Mouse (Mus musculus) adrenal gland (tissue): Measurements from ENCODE around the gene Srrm4.

Experiments used
- intact Hi-C: fragments of 180-260 bp; cut with DNase I; formaldehyde crosslinking; loops from one replicate; pipeline ENCODE4 v1.15.1; 2025

Srrm4 gene

DNA sequence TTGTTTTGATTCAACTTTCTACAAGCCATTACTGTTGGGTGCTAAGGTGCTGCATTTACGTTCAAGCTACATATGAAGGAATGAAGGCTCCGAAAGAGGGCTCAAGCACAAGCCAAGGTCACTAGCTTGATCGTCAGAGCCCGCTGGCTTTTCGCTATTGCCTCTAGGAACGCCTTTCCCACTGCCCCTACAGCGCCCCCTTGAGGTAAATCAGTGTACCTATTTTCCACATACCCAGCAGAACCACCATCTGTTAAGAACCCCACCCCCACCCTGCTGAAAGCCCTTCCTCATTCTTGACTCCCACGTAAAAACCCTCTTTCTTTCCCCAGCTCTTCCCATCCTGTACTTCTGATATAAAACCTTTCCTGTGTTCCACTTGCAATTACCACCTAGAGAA is 35.0 kb downstream of the Srrm4 start:
- intact Hi-C loops, result no loop called here

DNA sequence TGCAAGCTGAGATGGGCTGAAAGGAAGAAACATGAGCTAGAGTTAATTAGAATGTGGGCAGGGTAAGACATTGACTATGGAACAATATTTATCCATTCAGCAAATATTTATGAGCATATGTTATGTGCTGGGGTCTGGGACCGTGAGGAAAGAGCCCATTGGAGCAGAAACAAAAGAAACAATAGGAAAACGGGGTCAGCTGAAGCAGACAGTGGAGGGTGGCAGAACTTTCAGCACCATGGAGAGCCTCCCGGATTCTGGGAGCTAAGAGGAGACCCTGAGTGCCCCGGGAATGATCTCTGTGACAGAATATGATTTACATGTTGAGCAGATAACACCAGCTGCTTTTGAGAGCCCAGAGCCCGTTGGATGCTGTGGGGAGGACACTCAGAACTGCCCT is 37.7 kb downstream of the Srrm4 start:
- intact Hi-C loops, result no loop called here

- intact Hi-C loops, result no loop called here
These were observed 38.5 kb downstream of the Srrm4 start for GRCm38 (mm10) chr5:116553106-116553505.

GRCm38 (mm10) chr5:116552584-116552983 is 39.0 kb downstream of the Srrm4 start:
- intact Hi-C loops, result no loop called here

DNA sequence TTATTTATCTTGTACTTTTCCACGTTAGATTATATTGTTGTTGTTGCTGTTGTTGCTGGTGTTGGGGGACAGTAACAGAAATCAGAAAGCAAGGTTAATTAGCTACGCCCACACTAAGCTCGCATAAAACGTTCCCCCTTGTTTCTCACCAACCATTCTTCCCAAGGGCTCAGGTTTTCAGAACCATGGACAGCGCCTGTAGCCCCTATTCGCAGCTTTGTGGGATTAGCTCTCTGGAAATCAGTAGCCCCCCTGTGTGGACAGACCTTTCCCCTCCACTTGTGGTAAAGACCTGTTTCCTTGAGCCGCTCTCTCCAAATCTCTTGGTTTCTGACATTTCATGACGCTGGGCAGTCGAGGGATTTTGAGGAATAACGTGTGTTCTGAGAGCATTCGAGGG is 45.9 kb downstream of the Srrm4 start:
- intact Hi-C loops, result no loop called here

GRCm38 (mm10) chr5:116542317-116542716 is 49.3 kb downstream of the Srrm4 start:
- intact Hi-C loops, result loop anchor here (5.0 kb wide), 2 partner anchors 50 to 310 kb away; partner anchors contain the start of gene Srrm4

DNA sequence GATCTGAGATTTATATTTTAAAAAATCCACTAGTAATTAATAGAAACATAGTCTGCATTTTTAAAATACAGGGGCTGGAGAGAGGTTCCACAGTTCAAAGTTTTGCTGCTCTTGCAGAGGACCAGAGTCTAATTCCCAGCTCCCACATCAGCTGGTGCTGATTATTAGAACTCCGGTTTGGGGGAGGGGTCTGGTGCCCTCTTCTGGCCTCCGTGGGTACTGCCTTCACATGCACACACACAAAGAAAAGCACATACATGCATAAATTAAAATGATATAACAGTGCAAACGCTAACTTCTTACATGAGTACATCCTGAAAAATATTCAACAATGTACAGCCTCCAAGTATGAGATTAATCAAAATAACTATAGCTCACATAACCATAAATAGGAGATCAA is 50.5 kb downstream of the Srrm4 start:
- intact Hi-C loops, result loop anchor here (5.0 kb wide), 2 partner anchors 51 to 309 kb away; partner anchors contain the start of gene Srrm4

DNA sequence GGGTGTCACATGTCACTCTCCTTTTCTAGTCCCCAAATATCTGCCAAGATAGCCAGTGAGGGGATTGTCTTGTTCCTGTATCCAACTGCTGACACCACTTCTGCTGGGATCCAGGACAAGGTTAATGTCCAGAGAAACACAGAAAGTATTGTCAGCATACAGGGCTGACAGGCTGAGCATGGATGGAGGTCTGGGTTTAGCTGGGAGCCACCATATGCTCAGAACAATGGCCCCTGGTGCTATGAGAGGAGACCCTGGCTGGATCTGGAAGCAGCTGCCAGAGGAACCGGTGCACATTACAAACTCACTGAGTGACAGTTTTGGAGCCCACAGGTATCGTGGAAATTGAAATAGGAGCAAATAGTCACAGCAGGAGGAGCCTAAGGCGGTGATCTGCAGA is 52.3 kb downstream of the Srrm4 start:
- intact Hi-C loops, result no loop called here

DNA sequence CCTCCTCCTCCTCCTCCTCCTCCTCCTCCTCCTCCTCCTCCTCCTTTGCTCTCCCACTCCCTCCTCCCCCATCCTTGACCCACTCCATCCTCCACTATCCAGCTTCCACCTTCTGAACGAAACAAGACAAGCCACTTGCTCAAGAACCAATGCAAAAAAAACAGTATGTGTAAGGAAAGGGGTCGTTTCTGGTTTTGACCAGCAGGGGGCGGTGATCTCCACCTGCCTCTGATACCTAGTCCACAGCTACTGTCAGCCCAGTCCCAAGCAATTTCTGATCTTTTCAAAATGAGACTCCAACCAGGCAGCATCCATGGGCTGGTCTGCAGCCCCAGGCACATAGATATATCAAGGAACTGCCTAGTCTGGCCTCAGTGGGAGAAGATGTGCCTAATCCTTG is 53.1 kb downstream of the Srrm4 start:
- intact Hi-C loops, result no loop called here

- intact Hi-C loops, result no loop called here
These were observed 65.3 kb downstream of the Srrm4 start for GRCm38 (mm10) chr5:116526324-116526723.

DNA sequence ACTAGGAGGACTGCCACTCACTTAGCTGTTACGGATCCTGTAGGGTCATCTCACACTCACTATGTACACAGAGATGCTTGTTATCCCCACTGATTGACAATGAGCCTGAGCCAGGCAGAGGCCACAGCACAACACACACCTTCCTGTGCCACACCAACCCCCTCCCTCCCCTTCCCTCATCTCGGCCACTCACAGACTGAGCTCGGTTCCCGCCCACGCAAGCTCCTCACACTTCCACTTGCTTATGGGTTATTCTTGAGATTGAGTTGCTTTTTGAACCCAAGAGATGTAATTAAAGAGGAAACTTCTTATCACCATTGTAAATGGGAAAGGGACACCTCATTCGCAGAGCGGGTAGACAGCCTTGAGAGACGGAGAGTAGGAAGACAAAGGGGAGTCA is 66.3 kb downstream of the Srrm4 start:
- intact Hi-C loops, result no loop called here

DNA sequence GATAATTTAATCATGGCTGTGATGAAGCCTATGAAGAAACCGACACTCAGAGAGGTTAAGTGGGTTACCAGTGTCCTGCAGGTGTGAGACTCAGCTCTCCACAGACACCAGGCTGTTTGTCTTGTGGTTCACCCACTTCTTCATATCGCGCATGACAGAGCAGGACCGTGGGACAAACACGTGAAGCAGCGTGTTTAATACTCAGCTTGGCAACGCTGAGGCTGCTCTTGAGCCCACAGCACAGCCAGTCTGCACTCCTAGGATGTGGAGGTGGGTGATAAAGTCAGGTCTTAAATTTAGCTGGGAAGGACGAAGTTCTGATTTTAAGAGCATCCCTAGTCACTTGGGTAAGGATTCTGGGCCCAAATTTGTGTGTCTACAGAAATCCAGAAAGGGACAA is 68.1 kb downstream of the Srrm4 start:
- intact Hi-C loops, result no loop called here

DNA sequence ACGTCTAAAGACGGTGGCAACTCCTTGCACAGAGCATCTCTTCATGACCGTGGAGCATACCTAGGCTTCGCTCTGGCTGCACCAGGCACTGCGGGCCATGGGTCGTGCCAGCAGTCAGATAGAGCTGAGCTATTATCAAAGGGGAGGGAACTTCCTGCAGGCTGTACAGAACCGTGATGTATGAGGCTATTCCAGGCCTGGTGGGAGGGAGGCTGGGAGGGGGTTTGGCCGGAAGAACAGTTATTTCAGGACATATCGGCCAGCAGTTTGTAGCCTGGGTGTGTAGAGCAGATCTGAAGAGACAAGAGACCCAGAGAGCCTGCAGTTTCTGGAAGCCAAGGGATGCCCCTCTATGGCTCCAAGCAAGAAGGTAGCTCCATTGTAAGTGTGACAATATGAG is 68.5 kb downstream of the Srrm4 start:
- intact Hi-C loops, result no loop called here

DNA sequence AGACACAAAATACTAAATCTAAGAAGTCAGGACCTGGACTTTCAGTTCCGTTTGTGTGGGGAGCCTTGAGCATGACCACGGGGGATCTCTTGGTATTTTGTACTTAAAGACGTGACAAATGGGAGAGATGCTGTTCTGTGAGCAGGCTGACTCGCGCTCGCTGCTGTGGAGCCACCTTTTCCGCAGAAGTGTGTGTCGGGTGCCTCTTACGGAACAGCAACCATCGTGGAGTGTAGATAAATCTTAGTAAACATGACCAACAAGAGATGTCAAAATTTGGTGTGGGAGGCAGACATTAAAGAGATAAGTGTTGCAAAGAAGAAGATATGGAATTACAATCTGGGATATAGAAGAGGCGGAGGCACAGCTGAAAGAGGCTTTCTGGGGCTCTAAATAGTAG is 69.3 kb downstream of the Srrm4 start:
- intact Hi-C loops, result no loop called here

DNA sequence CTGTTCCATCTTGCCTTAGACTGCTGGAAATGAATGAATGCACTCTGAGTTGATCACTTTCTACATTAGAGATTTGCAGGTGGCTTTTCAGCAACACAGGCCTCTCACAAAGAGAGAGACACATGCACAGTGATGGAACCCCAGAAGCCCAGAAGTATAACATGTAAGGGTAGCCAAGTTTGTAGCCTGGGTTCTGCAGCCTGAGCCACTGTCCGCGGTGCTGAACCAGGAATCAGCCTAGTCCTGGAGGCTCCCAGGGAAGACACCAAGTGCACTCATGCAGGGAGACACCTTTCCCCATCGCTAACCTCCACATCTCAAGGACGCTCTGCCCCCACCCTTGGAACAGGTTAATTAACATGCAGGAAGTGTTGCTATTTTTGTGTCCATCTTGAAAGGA is 73.6 kb downstream of the Srrm4 start:
- intact Hi-C loops, result no loop called here

DNA sequence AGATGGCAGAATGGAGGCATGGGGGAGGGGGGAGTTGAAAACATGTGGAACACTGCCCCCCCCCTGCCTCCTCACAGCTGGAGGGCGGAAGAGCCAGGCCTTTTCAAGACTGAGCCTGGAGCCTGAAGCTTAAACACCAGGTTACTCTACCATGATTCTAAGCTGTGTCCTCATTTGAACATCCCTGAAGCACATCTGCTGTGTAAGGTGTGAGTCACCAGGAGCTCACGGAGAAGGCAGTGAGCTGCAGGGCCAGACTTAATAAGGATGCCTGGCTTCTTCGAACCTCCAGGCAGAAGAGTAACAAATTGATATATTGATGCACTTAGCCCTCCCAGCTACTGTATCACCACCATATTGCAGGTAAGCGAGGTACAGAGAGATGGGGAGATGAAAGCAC is 79.5 kb downstream of the Srrm4 start:
- intact Hi-C loops, result no loop called here

DNA sequence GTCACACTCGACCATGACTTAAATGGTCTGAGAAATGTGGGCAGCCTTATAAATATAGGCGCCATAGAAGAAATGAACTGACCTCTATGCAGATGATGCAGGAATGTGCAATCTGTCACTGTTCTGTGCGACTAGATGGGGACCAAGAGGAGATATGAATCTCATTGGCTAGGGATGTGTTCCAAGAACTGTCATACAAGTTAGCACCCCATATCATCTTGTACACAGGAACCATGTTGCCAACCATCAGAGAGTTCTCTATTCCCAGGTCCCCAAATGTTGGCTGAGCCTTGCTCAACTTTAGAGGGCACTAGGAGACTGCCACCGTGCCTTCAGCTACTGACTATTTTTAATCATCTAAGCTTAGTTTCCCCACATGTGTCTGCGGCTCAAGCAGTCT is 81.4 kb downstream of the Srrm4 start:
- intact Hi-C loops, result no loop called here

GRCm38 (mm10) chr5:116501342-116501741 is 90.3 kb downstream of the Srrm4 start:
- intact Hi-C loops, result no loop called here

- intact Hi-C loops, result no loop called here
These were observed 92.6 kb downstream of the Srrm4 start for GRCm38 (mm10) chr5:116498880-116499640.

GRCm38 (mm10) chr5:116497866-116498265 is 93.8 kb downstream of the Srrm4 start:
- intact Hi-C loops, result no loop called here

DNA sequence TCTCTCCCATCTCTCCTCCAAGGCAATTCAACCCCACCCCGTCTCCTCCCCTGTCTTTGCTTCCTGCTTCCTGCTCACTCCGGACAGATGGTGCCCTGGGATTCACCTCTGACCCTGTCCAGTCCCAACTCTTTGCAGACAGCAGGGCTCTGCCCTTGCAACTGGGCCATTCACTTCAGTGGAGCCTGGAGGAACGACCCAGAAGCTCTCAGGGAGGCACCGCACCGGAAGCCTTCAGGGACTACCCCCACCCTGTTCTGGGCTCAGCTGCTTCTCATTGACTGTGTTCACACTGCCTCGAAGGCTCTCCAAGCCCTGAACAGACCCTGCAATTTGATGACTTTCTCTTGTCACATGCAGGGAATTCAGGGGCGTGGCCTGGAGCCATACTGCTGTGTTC is 94.4 kb downstream of the Srrm4 start:
- intact Hi-C loops, result no loop called here

DNA sequence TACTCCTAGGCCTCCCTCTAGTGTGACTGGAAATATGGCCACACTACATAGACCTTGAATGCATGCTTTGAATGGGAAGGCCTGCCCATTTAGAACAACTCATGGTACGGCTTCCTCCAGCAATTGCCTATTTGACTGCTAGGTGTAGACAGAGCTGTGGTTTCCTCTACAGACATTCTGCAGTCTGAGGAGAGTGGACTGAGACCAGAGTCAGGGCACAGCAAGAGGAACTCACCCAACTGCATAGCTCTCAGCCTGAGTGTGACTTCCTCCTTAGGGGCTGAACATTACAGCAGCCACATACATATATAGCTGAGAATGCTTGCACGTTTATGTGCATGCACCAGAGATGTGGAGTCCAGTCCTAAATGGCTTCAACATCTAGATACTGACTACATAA is 94.9 kb downstream of the Srrm4 start:
- intact Hi-C loops, result no loop called here

DNA sequence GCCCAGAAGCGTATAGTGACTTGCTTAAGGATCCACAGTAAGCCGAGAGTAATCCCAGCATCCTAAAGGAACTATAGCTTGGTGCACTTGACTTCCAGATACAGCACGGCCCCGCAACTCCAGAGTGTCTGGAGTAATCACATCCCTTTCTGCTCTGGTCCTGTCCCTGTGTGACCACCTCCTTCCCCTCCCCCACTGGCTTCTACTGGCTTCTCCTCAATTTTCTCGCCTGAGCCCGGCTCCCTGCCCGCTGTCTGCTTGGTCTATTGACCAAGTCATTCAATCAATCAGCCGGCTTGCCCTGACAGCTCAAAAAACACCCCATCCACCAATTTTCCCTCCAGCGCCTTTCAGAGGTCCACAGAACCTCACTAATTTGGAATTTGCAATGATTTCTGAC is 96.2 kb downstream of the Srrm4 start:
- intact Hi-C loops, result no loop called here

DNA sequence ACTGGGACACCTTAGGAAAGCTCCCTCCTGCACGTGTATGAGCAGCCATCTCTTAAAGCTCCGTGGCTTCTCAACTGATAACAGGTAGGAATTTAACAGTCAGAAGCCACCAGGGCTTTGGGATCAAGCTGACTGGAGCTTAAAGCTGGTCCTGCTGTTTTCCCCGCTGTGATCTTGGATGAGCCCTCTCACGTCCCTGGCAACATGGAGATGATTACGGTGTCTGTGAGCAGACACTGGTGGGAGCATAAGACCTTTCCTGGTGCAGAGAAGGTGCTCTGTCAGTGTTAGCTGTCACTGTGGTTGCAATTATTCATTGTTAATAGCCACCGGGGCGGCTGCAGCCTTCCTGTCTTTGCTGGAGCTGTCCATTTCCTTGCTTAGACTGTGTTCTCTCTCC is 97.2 kb downstream of the Srrm4 start:
- intact Hi-C loops, result no loop called here
